Mouse (Mus musculus): ENCODE measurements around the gene Ehmt2.
"Not testable (repeated sequence)": the region's sequence is repeated elsewhere in the genome, so short reads cannot be mapped to it uniquely, and the experiment has no call there.

Ehmt2 gene

DNA sequence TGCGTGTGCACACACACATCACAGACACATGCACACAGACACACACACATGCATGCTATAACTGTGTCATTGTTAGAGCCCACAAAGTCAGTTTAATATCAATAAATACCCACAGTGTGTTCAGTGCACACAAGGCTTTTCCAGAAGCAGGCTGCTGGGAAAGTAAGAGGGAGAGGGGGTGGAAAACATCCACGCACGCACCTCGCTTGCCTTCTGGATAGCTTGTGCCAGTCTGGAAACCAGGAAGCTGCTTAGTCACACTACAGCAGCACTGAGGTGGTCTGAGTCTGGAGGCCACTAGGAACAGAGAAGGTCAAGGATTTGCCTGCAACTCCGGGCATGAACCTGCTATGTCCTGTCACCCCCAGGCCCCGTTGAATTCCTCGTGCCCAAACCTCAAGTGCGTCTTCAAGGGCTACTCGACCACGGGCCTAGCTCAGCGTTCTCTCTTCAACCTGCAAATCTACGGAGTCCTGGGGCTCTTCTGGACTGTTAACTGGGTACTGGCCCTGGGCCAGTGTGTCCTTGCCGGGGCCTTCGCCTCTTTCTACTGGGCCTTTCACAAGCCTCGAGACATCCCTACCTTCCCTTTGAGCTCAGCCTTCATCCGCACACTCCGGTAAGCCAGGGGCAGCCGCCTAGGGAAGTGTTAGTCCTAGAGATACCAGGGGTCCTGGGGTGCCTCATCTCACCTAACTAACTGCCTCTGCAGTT is 29.2 kb downstream of the Ehmt2 start:
- peak; percentile 20 to 51 for DNase-seq (ENCODE audit: low spot score in 2 of 2)

GRCm38 (mm10) chr17:34928841-34929240 is 30.6 kb downstream of the Ehmt2 start:
- no peak for DNase-seq (ENCODE audit: low spot score in 2 of 2)

- peak; percentile 96 to 99 for DNase-seq (ENCODE audit: low spot score in 2 of 2)
Observed at GRCm38 (mm10) chr17:34931061-34931734, 32.9 kb downstream of the Ehmt2 start, which contains the start of gene Neu1. Gene Neu1, plus strand, starts transcription at chr17:34931253.

DNA sequence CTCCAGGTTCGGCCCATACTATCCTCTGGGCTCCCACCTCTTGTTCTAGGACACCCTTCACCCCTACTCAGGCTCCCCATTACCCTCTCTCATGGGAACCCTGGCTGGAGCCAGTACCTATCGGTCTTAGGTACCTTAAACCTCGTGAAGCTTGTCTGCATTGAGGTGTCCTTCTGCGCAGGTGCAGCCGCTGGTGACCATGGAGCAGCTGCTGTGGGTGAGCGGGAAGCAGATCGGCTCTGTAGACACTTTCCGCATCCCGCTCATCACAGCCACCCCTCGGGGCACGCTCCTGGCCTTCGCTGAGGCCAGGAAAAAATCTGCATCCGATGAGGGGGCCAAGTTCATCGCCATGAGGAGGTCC is 33.4 kb downstream of the Ehmt2 start:
- DNase-seq (ENCODE audit: low spot score in 2 of 2), result peak; percentile 56 to 57

- DNase-seq (ENCODE audit: low spot score in 2 of 2), result no peak
Observed at GRCm38 (mm10) chr17:34932287-34932686, 34.0 kb downstream of the Ehmt2 start.

DNA sequence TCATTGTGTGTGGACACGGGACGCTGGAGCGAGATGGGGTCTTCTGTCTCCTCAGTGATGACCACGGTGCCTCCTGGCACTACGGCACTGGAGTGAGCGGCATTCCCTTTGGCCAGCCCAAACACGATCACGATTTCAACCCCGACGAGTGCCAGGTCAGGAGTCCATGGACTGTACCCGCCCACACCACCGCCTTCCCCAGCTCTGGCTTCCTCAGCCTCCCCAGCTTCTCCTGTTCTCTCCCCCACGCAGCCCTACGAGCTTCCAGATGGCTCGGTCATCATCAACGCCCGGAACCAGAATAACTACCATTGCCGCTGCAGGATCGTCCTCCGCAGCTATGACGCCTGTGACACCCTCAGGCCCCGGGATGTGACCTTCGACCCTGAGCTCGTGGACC is 35.8 kb downstream of the Ehmt2 start:
- no peak for DNase-seq (ENCODE audit: low spot score in 2 of 2)

DNA sequence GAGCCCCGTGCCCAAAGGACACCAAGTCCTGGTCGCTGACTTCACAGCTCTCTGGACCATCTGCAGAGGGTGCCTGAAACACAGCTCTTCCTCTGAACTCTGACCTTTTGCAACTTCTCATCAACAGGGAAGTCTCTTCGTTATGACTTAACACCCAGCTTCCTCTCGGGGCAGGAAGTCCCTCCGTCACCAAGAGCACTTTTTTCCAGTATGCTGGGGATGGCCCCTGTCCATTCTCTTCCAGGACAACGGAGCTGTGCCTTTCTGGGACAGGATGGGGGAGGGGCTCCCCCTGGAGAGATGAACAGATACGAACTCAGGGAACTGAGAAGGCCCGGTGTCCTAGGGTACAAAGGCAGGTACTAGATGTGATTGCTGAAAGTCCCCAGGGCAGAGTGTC is 36.6 kb downstream of the Ehmt2 start:
- no peak for DNase-seq (ENCODE audit: low spot score in 2 of 2)

- no peak for DNase-seq (ENCODE audit: low spot score in 2 of 2)
Observed at GRCm38 (mm10) chr17:34937960-34938505, 39.8 kb downstream of the Ehmt2 start.

DNA sequence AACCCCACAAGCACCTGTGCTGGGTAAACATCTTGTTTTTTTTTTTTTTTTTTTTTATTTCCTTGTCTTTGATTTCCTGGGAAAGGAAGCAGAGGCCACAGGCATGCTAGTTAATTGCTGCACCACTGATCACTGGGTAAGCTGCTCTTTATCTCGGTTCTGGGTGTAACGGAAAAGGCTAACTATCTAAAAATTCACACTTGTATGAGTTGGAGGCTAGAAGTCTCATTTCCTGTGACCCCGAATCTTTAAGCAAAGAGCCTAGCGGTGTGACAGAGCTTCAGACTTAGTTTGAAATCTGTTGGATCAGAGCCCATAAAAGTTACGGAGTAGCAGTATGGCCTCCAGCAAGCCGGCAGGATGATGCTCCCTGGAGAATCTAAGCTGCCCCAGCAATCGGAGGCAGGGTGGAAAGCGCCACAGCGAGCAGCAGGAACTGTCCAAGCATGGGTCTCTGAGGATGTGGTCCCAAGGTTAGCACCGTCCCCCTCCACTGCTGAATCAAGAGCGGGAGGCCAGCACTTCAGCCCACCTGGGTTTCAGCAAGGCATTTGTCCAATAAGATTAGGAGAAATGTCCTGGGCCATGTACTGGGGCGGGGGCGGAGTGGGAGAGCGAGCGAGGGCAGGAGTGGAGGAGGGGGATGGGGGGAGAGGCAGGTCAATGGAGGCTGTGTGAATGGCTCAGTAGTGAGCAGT is 43.2 kb downstream of the Ehmt2 start:
- no peak for DNase-seq (ENCODE audit: low spot score in 2 of 2)

DNA sequence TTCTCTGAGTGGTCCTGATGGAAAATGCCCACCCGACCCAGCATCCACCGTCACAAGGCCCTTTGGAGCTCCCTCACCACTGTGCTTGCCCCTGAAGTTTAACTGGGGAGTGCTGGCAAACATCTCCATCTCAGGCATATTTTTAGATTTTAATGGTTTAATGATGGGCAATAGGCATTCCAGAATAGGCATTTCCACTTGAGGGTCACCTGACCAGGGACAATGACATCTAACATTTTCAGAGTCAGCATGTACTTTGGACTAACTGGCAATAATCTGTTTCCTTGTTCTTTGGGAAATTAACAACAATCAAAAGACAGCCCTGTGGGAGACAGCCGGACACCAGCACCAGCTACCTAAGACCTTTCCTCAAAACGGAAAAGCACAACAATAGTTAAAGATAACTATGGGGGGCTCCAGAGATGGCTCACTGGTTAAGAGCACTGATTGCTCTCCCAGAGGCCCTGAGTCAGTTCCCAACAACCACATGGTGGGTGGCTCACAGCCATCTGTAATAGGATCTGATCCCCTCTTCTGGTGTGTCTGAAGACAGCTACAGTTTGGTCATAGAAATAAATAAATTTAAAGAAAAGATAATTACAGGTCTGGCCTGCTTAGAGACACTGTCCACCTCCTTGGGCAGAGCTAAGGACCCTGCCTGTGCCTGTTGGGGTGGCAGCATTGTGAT is 45.0 kb downstream of the Ehmt2 start:
- no peak for DNase-seq (ENCODE audit: low spot score in 2 of 2)

- DNase-seq (ENCODE audit: low spot score in 2 of 2), result no peak
Observed at GRCm38 (mm10) chr17:34944362-34944761, 46.1 kb downstream of the Ehmt2 start.

- DNase-seq (ENCODE audit: low spot score in 2 of 2), result no peak
Observed at GRCm38 (mm10) chr17:34946486-34947140, 48.3 kb downstream of the Ehmt2 start.

DNA sequence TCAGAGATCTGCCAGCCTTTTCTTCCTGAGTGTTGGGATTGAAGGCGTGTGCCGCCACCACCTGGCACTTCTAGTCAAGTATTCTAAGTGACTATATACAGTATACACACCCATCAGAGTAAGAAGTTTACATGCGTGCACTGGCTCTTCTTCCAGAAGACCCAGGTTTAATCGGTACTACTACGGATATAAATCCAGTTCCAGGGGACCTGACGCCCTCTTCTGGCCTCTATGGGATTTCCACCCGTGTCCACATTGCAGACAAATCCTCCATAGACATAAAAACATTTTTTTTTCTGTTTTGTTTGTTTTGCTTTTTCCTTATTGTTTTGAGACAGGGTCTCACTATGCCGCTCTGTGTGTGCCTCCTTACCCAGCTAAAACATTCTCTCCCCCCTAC is 49.3 kb downstream of the Ehmt2 start:
- no peak for DNase-seq (ENCODE audit: low spot score in 2 of 2)

DNA sequence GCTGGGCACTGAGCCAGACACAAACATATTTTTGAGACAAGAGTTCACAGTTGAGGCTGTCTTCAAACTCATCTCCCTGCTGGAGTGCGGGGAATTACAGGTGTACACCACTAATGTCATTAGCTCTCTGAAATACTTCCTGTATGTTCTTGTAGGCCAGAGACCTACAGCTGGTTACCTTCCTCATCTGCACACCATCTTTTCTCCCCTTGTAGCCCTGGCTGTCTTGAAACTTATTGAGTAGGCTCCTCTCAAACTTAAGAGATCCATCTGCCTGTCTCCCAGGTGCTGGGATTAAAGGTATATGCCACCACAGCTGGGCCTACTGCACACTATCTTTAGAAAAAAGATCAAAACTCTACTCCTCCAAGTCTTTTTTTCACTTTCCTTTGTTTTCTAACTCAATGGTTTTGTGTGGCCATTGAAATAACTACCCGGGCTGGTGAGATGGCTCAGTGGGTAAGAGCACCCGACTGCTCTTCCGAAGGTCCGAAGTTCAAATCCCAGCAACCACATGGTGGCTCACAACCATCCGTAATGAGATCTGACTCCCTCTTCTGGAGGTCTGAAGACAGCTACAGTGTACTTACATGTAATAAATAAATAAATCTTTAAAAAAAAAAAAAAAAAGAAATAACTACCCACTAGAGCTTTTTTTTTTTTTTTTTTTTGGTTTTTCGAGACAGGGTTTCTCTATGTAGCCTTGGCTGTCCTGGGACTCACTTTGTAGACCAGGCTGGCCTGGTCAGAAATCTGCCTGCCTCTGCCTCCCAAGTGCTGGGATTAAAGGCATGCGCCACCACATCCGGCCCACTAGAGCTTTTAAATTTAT is 50.7 kb downstream of the Ehmt2 start:
- not testable (repeated sequence) for DNase-seq (ENCODE audit: low spot score in 2 of 2)

GRCm38 (mm10) chr17:34949553-34949969 is 51.3 kb downstream of the Ehmt2 start:
- DNase-seq (ENCODE audit: low spot score in 2 of 2), result no peak

DNA sequence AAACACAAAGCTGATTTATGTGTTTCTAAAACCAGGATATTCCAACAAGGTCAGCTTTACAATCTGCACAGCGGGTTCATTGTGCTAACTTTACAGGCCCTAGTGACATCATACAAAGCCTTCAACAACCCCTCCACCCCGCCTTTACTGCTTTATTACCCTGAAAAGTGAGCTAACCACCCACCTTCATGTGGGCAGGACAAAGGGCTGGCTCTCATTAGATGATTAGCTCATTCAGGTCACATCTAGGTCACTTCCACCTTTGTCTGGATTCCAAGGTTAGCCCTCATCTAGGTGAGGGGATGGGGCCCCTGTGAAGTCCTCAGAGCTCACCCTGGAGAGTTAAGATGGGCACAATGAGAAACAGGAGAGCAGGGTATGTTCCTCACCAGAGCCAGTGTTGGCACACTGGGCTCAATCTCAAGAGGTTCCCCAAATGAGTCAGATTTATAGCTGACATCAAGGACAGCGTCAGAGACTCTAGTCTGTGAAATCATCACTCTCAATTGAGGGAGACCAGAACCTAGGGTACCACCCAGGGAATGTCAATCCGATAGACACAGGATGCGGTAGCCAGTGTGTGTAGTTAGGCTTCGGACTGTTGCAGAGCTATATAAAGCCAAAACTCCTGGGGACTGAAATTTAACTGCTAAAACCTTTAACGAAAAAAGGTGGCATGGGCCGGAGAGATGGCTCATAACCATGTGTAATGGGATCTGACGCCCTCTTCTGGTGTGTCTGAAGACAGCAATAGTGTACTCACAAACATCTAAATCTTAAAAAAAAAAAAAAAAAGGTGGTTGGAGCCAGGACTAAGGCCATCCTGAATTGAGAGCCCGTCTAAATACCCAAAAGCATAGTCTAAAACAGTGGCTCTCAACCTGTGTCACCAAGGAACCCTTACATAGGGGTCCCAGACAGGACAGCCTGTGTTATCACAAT is 52.5 kb downstream of the Ehmt2 start:
- no peak for DNase-seq (ENCODE audit: low spot score in 2 of 2)

GRCm38 (mm10) chr17:34951636-34952377 is 53.5 kb downstream of the Ehmt2 start:
- DNase-seq (ENCODE audit: low spot score in 2 of 2), result peak; percentile 53 to 56

- DNase-seq (ENCODE audit: low spot score in 2 of 2), result peak; percentile 75
Observed at GRCm38 (mm10) chr17:34952378-34953040, 54.2 kb downstream of the Ehmt2 start.

All from frontal cortex, postnatal 36 days (tissue).